Mouse (Mus musculus) subcutaneous adipose tissue, adult 2 months (tissue): ENCODE results near the gene Actbl2. TPM values are rescaled to one million over a fixed set of nuclear protein-coding genes. Genes with fewer than 3 reads are reported as not detected.

Experiments
- polyA plus RNA-seq: library from polyadenylated mRNA; depleted of rRNA; stranded (reverse); fragments of >200 nt; gene quantifications from 2 replicates; pipeline ENCODE4 v1.2.3, GENCODE M21; 2012; ENCODE audit warnings: low replicate concordance; rRNA removed

Gene Actbl2
- 0.06 TPM in 1 of 2 replicates, not detected in the other for polyA plus RNA-seq

DNA sequence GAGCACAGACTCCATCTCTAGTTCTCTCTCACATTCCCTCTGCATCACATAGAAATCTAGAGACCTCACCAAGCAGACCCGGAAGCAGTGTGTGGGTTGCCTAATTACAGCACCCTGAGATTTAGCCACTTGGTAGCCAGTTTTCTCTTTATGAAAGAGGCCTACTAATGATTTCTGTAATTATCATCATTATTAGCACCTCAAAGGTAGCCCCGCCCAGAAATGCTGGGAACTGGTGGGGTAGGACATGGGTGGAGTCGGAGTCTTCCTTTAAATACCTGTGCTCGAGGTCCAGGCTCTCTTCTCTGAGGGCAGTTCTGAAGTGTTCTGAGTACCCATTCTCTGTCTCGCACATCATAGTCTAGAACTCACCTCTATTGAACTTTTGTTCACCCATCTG lies at the start of gene Actbl2:
Actbl2 (plus strand) TSS at position 301 of the 400 bp plus-strand sequence.

Other genes starting within 250 kb of the Actbl2 start
- gene Gpbp1, start 235.1 kb downstream of the Actbl2 start, polyA plus RNA-seq, result 3.9 and 4.8 TPM in 2 replicates